Mouse (Mus musculus) lung, embryonic 16.5 days (tissue): Measurements from ENCODE around the gene Tfeb. TPM values are rescaled to one million over a fixed set of nuclear protein-coding genes. Genes with fewer than 3 reads are reported as not detected.

Source experiments
- ATAC-seq: fragments of 200-750 bp; cut with Nextera tagmentation; 2 replicates; pipeline ENCODE4 v1.8.0; 2017; ENCODE audit warnings: low read depth, mild to moderate bottlenecking, moderate library complexity
- H3K27ac ChIP-seq: fragments of 300-500 bp; sonication (generic); 2 replicates; pipeline ENCODE4 v1.5.1; 2014; ENCODE audit warnings: mild to moderate bottlenecking, control low read depth, low read length
- H3K27me3 ChIP-seq: fragments of 300-500 bp; sonication (generic); 2 replicates; pipeline ENCODE4 v1.6.1; 2014; ENCODE audit warnings: low read depth, low read length, mixed read lengths; ENCODE audit not compliant: control insufficient read depth, insufficient read depth
- H3K36me3 ChIP-seq: fragments of 300-500 bp; sonication (generic); 2 replicates; pipeline ENCODE4 v1.6.1; 2014; ENCODE audit warnings: low read length; ENCODE audit not compliant: control insufficient read depth, insufficient read depth
- H3K4me1 ChIP-seq: fragments of 300-500 bp; sonication (generic); replicated peaks from 2 replicates; pipeline ENCODE4 v1.6.1; 2014; ENCODE audit warnings: low read length, mixed read lengths; ENCODE audit not compliant: control insufficient read depth, insufficient read depth
- H3K4me2 ChIP-seq: fragments of 300-500 bp; sonication (generic); 2 replicates; pipeline ENCODE4 v1.6.1; 2014; ENCODE audit warnings: low read depth, low read length, control low read depth
- H3K4me3 ChIP-seq: fragments of 300-500 bp; sonication (generic); 2 replicates; pipeline ENCODE4 v1.5.1; 2014; ENCODE audit warnings: mild to moderate bottlenecking, low read length, control low read depth
- H3K9ac ChIP-seq: fragments of 300-500 bp; sonication (generic); 2 replicates; pipeline ENCODE4 v1.6.1; 2014; ENCODE audit warnings: low read length, control low read depth
- H3K9me3 ChIP-seq: fragments of 300-500 bp; sonication (generic); 2 replicates; pipeline ENCODE4 v1.6.1; 2016; ENCODE audit warnings: low read length; ENCODE audit not compliant: control insufficient read depth
- whole genome bisulfite sequencing: fragments of 180-500 bp; shearing (Covaris S2); extraction: QIAGEN DNeasy Blood & Tissue Kit; methylation state at CpG from one replicate; pipeline ENCODE4 v1.1.7; 2014; 5-methylcytosine and 5-hydroxymethylcytosine counted together
- polyA plus RNA-seq: library from polyadenylated mRNA; unstranded; fragments of >200 nt; fragmentation: Nextera tagmentation; extraction: Ambion mirVana; gene quantifications from 2 replicates; pipeline ENCODE4 v1.2.1, GENCODE M21; 2015

Tfeb gene
- polyA plus RNA-seq, 1 experiment from 2014 or later: 13.1 TPM

GRCm38 (mm10) chr17:47788306-47788705 lies 51.5 kb downstream of the Tfeb start:
- 10% methylated on average over 4 of the region's 4 CpGs for WGBS
- no peak for ATAC-seq
- Histone ChIP-seq H3K4me3 (no peak overlapping the region), H3K4me1 (peaks cover 17% of the 10 kb centered on the region), H3K9ac (no peak overlapping the region), H3K4me2 (no peak overlapping the region), H3K9me3 (no peaks in the 10 kb centered on the region), H3K36me3 (no peaks in the 10 kb centered on the region), H3K27me3 (no peaks in the 10 kb centered on the region), H3K27ac (no peak overlapping the region)

- Histone ChIP-seq H3K4me2 (no peak overlapping the region), H3K9ac (no peak overlapping the region), H3K9me3 (no peaks in the 10 kb centered on the region), H3K27ac (no peak overlapping the region), H3K27me3 (no peaks in the 10 kb centered on the region), H3K36me3 (no peaks in the 10 kb centered on the region), H3K4me3 (no peak overlapping the region), H3K4me1 (peaks cover 20% of the 10 kb centered on the region)
- 75% methylated on average over 6 of the region's 6 CpGs for WGBS
- ATAC-seq: no peak
These were observed 52.2 kb downstream of the Tfeb start for GRCm38 (mm10) chr17:47788996-47789395.

- 16% methylated on average over 15 of the region's 15 CpGs for WGBS
- no peak overlapping the region for H3K27ac ChIP-seq
These were observed 55.5 kb downstream of the Tfeb start for GRCm38 (mm10) chr17:47792098-47792863.

GRCm38 (mm10) chr17:47793377-47793776 lies 56.5 kb downstream of the Tfeb start:
- Histone ChIP-seq H3K9me3 (no peaks in the 10 kb centered on the region), H3K4me3 (no peak overlapping the region), H3K27ac (no peak overlapping the region), H3K4me2 (no peak overlapping the region), H3K36me3 (no peaks in the 10 kb centered on the region), H3K9ac (no peak overlapping the region), H3K27me3 (no peaks in the 10 kb centered on the region), H3K4me1 (peaks cover 17% of the 10 kb centered on the region)
- ATAC-seq: peak; percentile 81
- 8% methylated on average over 9 of the region's 9 CpGs for WGBS

More at GRCm38 (mm10) chr17:47792098-47792863, 55.5 kb downstream of the Tfeb start:
- Histone ChIP-seq H3K9ac (peak overlapping the region; percentile 39; the same call in 1 of the 2 replicates), H3K9me3 (no peaks in the 10 kb centered on the region), H3K27me3 (no peaks in the 10 kb centered on the region), H3K4me1 (peaks cover 20% of the 10 kb centered on the region), H3K36me3 (no peaks in the 10 kb centered on the region), H3K4me2 (no peak overlapping the region), H3K4me3 (no peak overlapping the region)
- peak; percentile 78 for ATAC-seq

- H3K9ac ChIP-seq: no peak overlapping the region
- no peak overlapping the region for H3K4me3 ChIP-seq
- ATAC-seq: no peak
- 38% methylated on average over 3 of the region's 3 CpGs for WGBS
- no peaks in the 10 kb centered on the region for H3K9me3 ChIP-seq
- H3K4me1 ChIP-seq: peaks cover 17% of the 10 kb centered on the region
- no peak overlapping the region for H3K27ac ChIP-seq
- H3K4me2 ChIP-seq: no peak overlapping the region
- H3K27me3 ChIP-seq: no peaks in the 10 kb centered on the region
- H3K36me3 ChIP-seq: no peaks in the 10 kb centered on the region
These were observed 58.6 kb downstream of the Tfeb start for GRCm38 (mm10) chr17:47795446-47795845.

GRCm38 (mm10) chr17:47796156-47796816 lies 59.5 kb downstream of the Tfeb start:
- Histone ChIP-seq H3K27me3 (no peaks in the 10 kb centered on the region), H3K36me3 (no peaks in the 10 kb centered on the region), H3K9me3 (no peaks in the 10 kb centered on the region), H3K4me3 (no peak overlapping the region), H3K9ac (no peak overlapping the region), H3K4me2 (no peak overlapping the region), H3K4me1 (peaks cover 17% of the 10 kb centered on the region), H3K27ac (no peak overlapping the region)
- no peak for ATAC-seq
- WGBS: 65% methylated on average over 16 of the region's 16 CpGs

GRCm38 (mm10) chr17:47796968-47797367 lies 60.1 kb downstream of the Tfeb start:
- H3K9ac ChIP-seq: no peak overlapping the region
- ATAC-seq: no peak
- H3K27me3 ChIP-seq: no peaks in the 10 kb centered on the region
- WGBS: 70% methylated on average over 4 of the region's 4 CpGs
- no peak overlapping the region for H3K4me2 ChIP-seq
- no peaks in the 10 kb centered on the region for H3K36me3 ChIP-seq
- H3K4me1 ChIP-seq: peaks cover 15% of the 10 kb centered on the region
- H3K9me3 ChIP-seq: no peaks in the 10 kb centered on the region
- no peak overlapping the region for H3K4me3 ChIP-seq
- H3K27ac ChIP-seq: no peak overlapping the region

- Histone ChIP-seq H3K4me3 (no peak overlapping the region), H3K9ac (no peak overlapping the region), H3K27ac (no peak overlapping the region), H3K4me1 (peaks cover 15% of the 10 kb centered on the region), H3K4me2 (no peak overlapping the region), H3K36me3 (no peaks in the 10 kb centered on the region), H3K9me3 (no peaks in the 10 kb centered on the region), H3K27me3 (no peaks in the 10 kb centered on the region)
- ATAC-seq: no peak
- 67% methylated on average over 9 of the region's 9 CpGs for WGBS
These were observed 60.6 kb downstream of the Tfeb start for GRCm38 (mm10) chr17:47797383-47797782.

GRCm38 (mm10) chr17:47802806-47803205 lies 66.0 kb downstream of the Tfeb start:
- 15% methylated on average over 8 of the region's 8 CpGs for WGBS
- Histone ChIP-seq H3K27ac (no peak overlapping the region), H3K27me3 (no peaks in the 10 kb centered on the region), H3K4me3 (no peak overlapping the region), H3K9me3 (no peaks in the 10 kb centered on the region), H3K4me2 (no peak overlapping the region), H3K36me3 (no peaks in the 10 kb centered on the region), H3K9ac (no peak overlapping the region), H3K4me1 (peaks cover 19% of the 10 kb centered on the region)
- ATAC-seq: peak; percentile 30; the same call in 1 of the 2 replicates
